Mouse (Mus musculus) ES-E14 (cell line): Measurements from ENCODE around the gene Herc1. TPM values are rescaled to one million over a fixed set of nuclear protein-coding genes. Genes with fewer than 3 reads are reported as not detected.

Source experiments
- DNase-seq: peaks from one replicate; pipeline ENCODE4 v3.0.0-alpha.2; 2013; ENCODE audit warnings: low read depth, low spot score
- H3K27ac ChIP-seq: 2 replicates; pipeline ENCODE4 v1.5.1; 2012; ENCODE audit warnings: low read depth, mild to moderate bottlenecking, low read length, moderate library complexity, mixed read lengths; ENCODE audit not compliant: poor library complexity, insufficient read depth, severe bottlenecking
- H3K36me3 ChIP-seq: 2 replicates; pipeline ENCODE4 v1.6.1; 2012; ENCODE audit warnings: mild to moderate bottlenecking, low read length, moderate library complexity, mixed read lengths; ENCODE audit not compliant: control insufficient read depth, poor library complexity, insufficient read depth, severe bottlenecking
- H3K4me1 ChIP-seq, 2 experiments: fragments of 150-350 bp in 1 of 2; sonication (generic) in 1 of 2; 2 replicates each; pipeline ENCODE4 v1.6.1; 2012; ENCODE audit warnings: low read length in 2 of 2, mild to moderate bottlenecking in 1 of 2, mixed read lengths in 1 of 2; ENCODE audit not compliant: control insufficient read depth in 2 of 2, insufficient read depth in 2 of 2, poor library complexity in 1 of 2
- H3K4me3 ChIP-seq, 2 experiments: fragments of 150-350 bp in 1 of 2; sonication (generic) in 1 of 2; 2 replicates each; pipeline ENCODE4 v1.5.1; 2012; ENCODE audit warnings: low read length in 2 of 2, low read depth in 1 of 2, mild to moderate bottlenecking in 1 of 2, mixed read lengths in 1 of 2; ENCODE audit not compliant: insufficient read depth in 1 of 2, poor library complexity in 1 of 2, severe bottlenecking in 1 of 2
- H3K9ac ChIP-seq: 2 replicates; pipeline ENCODE4 v1.6.1; 2012; ENCODE audit warnings: low read depth, mild to moderate bottlenecking, low read length, mixed read lengths; ENCODE audit not compliant: poor library complexity, insufficient read depth, severe bottlenecking
- H3K9me3 ChIP-seq: fragments of 150-350 bp; sonication (generic); 2 replicates; pipeline ENCODE4 v1.6.1; 2012; ENCODE audit warnings: low read depth, mild to moderate bottlenecking, low read length; ENCODE audit not compliant: control insufficient read depth, insufficient read depth
- CHD2 ChIP-seq: IDR thresholded peaks from 2 replicates; pipeline ENCODE4 v1.6.1; 2014; ENCODE audit warnings: mild to moderate bottlenecking, low read depth, low read length, inconsistent platforms
- HCFC1 ChIP-seq: IDR thresholded peaks from 2 replicates; pipeline ENCODE4 v1.6.1; 2012; ENCODE audit warnings: low read length, inconsistent platforms, borderline replicate concordance; ENCODE audit not compliant: insufficient read depth
- MAFK ChIP-seq: IDR thresholded peaks from 2 replicates; pipeline ENCODE4 v1.6.1; 2014; ENCODE audit warnings: mild to moderate bottlenecking, low read depth, low read length, inconsistent platforms; ENCODE audit not compliant: insufficient read depth
- ZC3H11A ChIP-seq: IDR thresholded peaks from 2 replicates; pipeline ENCODE4 v1.6.1; 2012; ENCODE audit warnings: low read depth, mild to moderate bottlenecking, inconsistent platforms, low read length, borderline replicate concordance
- ZNF384 ChIP-seq: IDR thresholded peaks from 2 replicates; pipeline ENCODE4 v1.6.1; 2012; ENCODE audit warnings: low read depth, low read length, inconsistent platforms
- in situ Hi-C, 2 experiments: fragments of 600-800 bp; cut with MboI; formaldehyde crosslinking; loops; one replicate each; pipeline ENCODE4 v1.15.1; 2025; ENCODE audit warnings: low sequenced_read_pairs in 2 of 2, inconsistent platforms in 1 of 2; ENCODE audit not compliant: unreplicated experiment in 2 of 2
- total RNA-seq: library from RNA; depleted of rRNA; stranded (reverse); fragments of 300-350 nt; gene quantifications from 2 replicates; pipeline ENCODE4 v1.2.3, GENCODE M21; 2012

Gene Herc1
- total RNA-seq, 1 experiment: 43.3 TPM

DNA sequence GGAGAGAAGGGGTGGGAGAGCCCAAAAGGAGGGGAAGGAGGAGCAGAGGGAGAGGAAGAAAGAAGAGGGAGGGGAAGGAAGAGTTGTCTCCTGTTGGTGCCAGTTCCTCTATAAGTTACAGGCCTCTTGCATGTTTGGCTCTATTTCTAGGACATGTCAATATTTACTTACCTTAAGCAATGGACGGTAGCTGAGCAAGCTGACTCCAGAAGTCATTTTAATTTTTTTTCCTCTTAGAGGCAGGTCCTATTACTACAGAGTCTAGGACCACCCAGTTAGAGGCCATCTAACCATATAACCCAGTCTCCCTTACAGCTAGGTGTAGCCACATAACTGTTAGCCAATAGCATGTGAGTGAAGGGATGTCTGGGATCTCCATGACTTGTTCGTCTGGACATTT, 18.7 kb upstream of the Herc1 start:
- TF ChIP-seq CHD2 (no peak), MAFK (no peak), HCFC1 (no peak), ZC3H11A (no peak), ZNF384 (no peak)
- H3K9me3 ChIP-seq: no peaks in the 10 kb centered on the region
- no peak for DNase-seq

DNA sequence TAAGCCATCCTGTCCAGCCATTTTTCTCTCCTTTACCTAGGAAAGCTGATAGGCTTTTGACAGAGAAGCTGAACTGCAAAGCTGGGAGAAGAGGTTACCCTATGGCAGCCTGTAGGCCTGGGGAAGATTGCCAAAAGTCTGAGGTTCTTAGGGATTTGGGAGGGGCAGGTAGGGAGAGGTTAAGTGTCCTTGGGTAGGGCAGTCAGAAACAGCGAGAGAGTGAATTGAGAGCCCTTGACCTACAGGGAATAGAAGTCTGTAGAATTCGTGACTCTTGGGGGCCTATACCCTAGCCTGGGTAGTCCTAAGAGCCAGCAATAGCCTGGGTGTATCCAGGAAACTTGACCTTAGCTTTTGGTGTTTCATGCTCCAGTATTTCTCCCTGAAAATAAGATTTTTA, 17.9 kb upstream of the Herc1 start:
- Histone ChIP-seq H3K9me3 (no peaks in the 10 kb centered on the region), H3K36me3 (no peaks in the 10 kb centered on the region), H3K9ac (no peak overlapping the region), H3K4me3 (no peak overlapping the region), H3K4me1 (no peaks in the 10 kb centered on the region), H3K27ac (no peak overlapping the region)
- in situ Hi-C loops: no loop called here
- DNase-seq: no peak
- no peak for TF ChIP-seq ZC3H11A
- no peak for TF ChIP-seq MAFK
- TF ChIP-seq CHD2: no peak
- no peak for TF ChIP-seq ZNF384
- no peak for TF ChIP-seq HCFC1

More for the DNA sequence above, 18.7 kb upstream of the Herc1 start:
- Histone ChIP-seq H3K9ac (no peak overlapping the region), H3K4me1 (no peaks in the 10 kb centered on the region), H3K4me3 (no peak overlapping the region), H3K36me3 (no peaks in the 10 kb centered on the region), H3K27ac (no peak overlapping the region)
- in situ Hi-C loops: no loop called here

DNA sequence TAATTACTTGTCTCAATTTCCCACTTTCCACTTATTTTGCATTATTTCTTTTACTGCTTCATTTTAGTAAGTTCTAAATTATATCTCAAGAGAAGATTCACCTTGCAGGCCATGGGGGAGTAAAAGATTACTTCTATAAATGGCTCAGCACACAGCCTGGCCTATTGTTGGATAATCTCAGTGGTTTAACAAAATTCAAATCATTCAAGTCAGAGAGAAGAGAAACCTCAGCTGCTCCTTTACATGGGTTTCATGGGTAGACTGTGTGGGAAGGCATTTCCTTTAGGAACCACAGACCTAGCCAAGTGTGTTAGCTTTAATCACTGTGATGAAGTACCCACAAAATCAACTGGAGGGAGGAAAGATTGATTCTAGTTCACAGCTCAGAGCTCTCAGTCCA, 13.0 kb upstream of the Herc1 start:
- DNase-seq: no peak
- H3K27ac ChIP-seq: no peak overlapping the region
- no peak overlapping the region for H3K9ac ChIP-seq
- H3K9me3 ChIP-seq: no peaks in the 10 kb centered on the region
- no peak overlapping the region for H3K4me3 ChIP-seq
- in situ Hi-C loops: no loop called here
- no peaks in the 10 kb centered on the region for H3K36me3 ChIP-seq
- no peak for TF ChIP-seq CHD2
- no peak for TF ChIP-seq MAFK
- no peak for TF ChIP-seq HCFC1
- TF ChIP-seq ZNF384: no peak
- no peak for TF ChIP-seq ZC3H11A
- H3K4me1 ChIP-seq: no peaks in the 10 kb centered on the region

GRCm38 (mm10) chr9:66338005-66338782, 12.1 kb upstream of the Herc1 start:
- H3K4me1 ChIP-seq: no peaks in the 10 kb centered on the region
- in situ Hi-C loops: no loop called here
- H3K27ac ChIP-seq: no peak overlapping the region
- TF ChIP-seq CHD2 (no peak), MAFK (no peak)
- DNase-seq: no peak
- no peak overlapping the region for H3K4me3 ChIP-seq
- no peaks in the 10 kb centered on the region for H3K9me3 ChIP-seq
- H3K36me3 ChIP-seq: no peaks in the 10 kb centered on the region
- no peak overlapping the region for H3K9ac ChIP-seq

DNA sequence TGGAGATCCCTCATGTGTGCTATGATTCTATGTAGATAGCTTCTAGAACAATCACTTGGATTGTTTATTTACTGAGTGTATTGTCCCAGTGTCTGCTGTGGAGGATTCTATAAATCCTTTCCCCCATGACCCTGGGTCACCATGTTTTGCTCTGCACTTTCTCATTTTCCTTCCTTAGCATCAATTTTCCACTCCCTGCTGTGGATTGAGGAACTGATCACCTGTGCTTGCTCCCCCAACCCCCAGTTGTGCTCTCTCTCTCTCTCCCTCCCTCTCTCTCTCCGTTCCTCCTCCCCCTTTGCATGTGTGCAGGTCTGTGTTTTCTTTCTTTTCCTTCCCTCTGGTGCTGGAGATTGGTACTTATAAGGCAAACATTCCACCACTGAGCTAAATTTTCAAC, 10.5 kb upstream of the Herc1 start:
- DNase-seq: no peak
- in situ Hi-C loops: no loop called here
- Histone ChIP-seq H3K4me3 (no peak overlapping the region), H3K4me1 (no peaks in the 10 kb centered on the region), H3K36me3 (no peaks in the 10 kb centered on the region), H3K27ac (no peak overlapping the region), H3K9me3 (no peaks in the 10 kb centered on the region), H3K9ac (no peak overlapping the region)
- TF ChIP-seq ZNF384 (no peak), MAFK (no peak), HCFC1 (no peak)
